Mouse (Mus musculus): ENCODE data around the gene Ap3b1.
A peak's percentile ranks its signal among the peaks of the same experiment; 100 is the strongest.

GRCm38 (mm10) chr13:94599718-94600117, 241.0 kb downstream of the Ap3b1 start:
- TF ChIP-seq CTCF (IDR thresholded peaks at IDR 0.05; ENCODE audit: low read depth, low read length), result no peak
- TF ChIP-seq POLR2A (IDR thresholded peaks at IDR 0.05; ENCODE audit: insufficient read depth, low read length), result no peak
- peak; percentile 32; the same call in 1 of the 2 replicates for TF ChIP-seq EP300 (IDR thresholded peaks at IDR 0.05; ENCODE audit: insufficient read depth, low read depth, low read length)
